Mouse (Mus musculus) ovary, postnatal 14 days (tissue): Measurements from ENCODE around the gene Tnk1.
A peak's percentile ranks its signal among the peaks of the same experiment; 100 is the strongest.

Experiments
- DNase-seq: peaks from one replicate; pipeline ENCODE4 v3.0.0; 2022; ENCODE audit warnings: low spot score

Gene Tnk1

DNA sequence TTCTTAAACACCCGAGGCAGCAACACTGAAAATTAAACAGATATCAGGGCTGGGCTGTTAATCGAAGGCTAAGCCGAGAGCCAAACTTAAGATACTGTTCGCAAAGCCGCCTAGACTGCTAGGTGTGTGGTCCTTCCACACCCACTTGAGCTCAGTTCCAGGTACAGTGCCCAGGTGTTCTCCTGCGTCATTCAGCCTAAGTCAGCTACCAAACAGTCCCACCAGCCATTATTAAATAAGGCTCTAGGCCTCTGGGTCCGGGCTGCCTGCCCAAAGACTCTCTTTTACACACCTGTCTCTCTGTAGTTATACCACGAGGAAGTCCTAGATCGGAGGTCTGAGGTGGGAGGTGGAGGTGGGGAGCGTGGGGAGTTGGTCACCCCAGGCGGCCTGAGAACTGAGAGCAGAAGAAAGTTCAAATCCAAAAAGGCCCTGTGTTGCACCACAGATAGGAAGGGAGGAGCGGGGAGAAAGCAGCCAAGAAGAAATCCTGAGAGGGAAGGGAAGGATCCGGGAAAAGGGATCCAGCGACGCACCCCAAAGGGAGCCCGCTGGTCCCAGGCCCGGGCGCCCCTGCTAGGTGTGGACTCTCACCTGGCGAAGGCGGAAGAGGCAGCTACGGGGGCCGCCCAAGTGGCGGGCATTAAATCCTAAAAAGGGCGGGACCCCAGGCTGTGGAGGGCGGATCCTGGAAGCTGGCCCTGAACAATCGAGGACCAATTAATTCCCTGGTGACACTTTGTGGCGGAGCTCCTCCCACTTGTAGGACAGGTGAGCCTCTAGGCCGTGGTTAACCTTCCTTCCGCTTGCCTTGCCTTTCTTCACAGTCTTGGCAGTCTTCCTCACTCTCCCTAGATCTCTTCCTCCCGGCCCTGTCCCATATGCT is at the start of gene Tnk1:
TSS of gene Tnk1 (minus strand) at position 618 of the 886 bp plus-strand sequence.
- no peak for DNase-seq

DNA sequence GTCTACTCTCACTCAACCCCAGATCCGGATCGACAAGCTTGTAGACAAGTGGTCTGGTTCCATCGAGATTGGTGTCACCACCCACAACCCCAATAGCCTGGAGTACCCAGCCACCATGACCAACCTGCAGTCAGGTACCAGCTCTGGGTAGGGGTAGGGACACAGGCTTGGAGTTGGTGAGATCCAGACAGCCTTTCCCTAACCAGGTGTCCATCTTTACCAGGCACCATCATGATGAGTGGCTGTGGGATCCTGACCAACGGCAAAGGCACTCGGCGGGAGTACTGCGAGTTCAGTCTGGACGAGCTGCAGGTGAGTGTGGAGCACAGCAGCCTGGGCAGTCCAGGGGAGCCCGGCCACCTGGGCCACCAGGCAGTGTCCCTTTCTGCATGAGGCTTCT is 45.8 kb upstream of the Tnk1 start:
- no peak for DNase-seq

DNA sequence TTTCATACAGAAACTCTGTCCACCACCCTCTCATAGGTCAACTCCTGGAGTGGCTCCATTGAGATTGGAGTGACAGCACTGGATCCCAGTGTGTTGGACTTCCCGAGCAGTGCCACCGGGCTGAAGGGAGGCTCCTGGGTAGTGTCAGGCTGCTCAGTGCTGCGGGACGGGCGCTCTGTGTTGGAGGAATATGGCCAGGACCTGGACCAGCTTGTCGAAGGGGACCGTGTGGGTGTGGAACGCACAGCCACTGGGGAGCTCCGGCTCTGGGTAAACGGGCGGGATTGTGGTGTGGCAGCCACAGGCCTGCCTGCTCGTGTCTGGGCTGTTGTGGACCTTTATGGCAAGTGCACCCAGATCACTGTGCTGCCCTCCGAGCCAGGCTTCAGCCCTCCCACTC is 44.4 kb upstream of the Tnk1 start:
- no peak for DNase-seq

DNA sequence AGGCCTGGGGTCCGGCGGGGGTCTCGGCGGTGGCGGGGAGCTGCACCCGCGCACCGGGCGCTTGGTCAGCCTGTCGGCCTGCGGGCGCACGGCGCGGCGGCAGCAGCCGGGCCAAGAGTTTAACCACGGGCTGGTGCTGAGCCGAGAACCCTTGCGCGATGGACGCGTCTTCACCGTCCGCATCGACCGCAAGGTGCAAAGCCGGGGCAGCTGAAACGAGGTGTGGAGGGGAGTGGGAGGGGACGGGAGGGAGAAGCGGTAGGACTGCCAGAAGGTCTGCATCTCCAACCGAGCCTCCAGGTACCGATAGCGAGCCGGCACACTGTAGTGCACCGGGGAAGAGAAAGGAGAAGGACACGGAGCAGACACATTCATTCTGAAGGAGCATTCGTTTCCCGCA is 43.5 kb upstream of the Tnk1 start:
- DNase-seq = no peak

DNA sequence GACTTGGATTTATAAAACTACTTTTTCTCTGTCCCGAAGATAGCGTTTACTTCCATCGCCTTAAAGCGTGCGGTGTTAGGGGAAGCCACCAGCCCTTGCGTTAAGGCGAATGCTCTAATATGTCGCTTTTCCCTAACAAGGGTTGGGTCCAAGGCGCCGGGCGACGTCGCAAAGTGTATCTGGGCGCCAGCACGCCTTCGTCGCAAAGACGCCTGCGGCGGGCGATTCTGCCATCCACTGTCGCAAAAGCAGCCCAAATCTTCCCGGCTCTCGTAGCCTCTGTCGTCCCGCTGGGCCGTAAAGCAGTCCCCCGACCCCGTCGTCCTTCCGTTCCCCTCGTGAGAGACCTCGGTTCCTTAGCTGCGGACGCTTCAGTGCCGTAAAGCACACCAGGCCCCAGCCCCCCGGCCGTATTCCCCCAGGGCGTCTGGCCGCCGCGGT is 42.9 kb upstream of the Tnk1 start:
- DNase-seq = peak; percentile 82

DNA sequence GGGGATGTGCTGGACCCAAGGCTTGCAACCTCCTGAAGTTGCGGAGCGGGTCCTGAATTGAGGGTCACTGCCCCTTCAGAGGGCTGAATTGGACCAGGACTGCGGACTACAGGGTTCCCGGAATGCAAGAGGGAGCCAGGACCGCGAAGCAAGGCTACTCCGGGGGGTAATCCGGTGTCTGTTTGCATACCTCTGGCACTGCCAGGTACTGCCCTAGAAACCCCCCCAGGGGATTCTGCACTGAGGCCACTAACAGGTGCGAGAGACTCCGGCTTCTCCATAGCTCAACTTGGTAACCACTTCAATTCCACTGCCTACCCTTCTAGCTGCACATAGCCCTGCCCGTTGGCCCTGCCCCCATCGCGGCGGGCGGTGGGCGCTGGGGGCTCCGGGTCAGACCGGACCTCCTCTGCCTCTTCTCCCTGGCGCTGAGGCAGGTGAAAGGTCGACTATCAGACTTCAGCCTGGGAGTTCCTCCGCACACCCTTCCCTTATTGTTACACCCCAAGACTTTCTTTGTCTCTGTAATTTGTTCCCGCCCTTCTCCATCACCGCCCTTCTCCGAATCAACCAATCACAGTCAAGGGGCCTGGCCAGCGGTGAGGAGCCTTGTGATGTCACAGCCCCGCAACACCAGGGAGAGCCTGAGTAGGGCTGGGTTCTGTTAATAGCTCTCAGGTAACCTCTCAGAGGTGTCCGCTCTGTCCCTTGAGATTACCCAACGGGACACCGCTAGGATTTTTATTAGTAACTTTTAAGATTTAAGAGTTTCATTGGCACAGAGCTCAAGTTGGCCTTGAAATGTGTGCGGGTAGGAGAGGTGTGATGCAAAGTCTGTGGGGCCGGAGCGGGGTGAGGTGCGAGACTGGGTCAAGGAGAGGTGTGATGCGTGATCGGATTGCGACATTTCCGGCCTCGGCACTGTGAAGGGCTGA is 42.2 kb upstream of the Tnk1 start, which contains the start of the genes 2810408A11Rik and Neurl4:
TSS of gene 2810408A11Rik (minus strand) at position 517 of the 935 bp plus-strand sequence.
TSS of gene Neurl4 (plus strand) at position 602 of the 935 bp plus-strand sequence.
- DNase-seq = peak; percentile 77

DNA sequence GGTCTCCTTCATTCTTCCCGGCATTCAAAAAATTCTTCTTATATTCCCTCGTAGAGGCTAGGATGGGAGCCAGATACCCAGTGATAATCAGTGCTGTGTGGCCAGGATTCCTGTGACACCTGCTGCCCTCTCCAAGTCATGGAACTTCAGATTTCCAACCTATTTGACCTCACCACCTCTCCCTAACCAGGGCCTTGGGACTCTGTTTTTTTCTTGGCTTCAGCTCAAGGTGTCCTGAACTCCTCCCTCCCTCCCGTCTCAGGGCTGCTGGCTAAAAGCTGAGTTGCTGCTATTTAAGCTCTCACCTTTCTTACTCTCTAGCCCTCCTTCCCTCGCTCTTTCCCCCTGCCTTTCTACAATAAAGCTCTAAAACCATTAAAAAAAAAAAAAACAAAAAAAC is 41.3 kb upstream of the Tnk1 start:
- DNase-seq = no peak

DNA sequence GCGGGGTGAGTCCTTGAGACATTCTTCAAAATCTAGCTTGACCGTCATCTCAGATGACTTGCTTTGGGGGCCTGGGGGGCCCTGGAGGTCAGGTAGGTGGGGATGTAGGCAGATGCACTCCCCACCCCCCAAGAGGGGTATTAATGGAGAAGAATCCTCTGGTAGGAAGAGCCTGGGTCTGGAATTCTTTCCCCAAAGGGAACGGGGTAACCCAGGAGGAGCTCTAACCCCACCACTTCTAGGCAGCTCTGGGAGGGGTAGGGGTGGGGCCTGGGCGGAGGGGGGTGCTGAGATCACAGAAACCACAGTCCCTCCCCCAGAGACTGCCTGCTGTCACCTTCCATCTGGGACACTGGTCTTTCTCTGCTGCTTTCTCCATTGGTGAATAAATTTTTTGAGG is 36.8 kb upstream of the Tnk1 start, which contains the start of gene Acap1:
TSS of gene Acap1 (minus strand) at position 249 of the 400 bp plus-strand sequence.
- DNase-seq = no peak

DNA sequence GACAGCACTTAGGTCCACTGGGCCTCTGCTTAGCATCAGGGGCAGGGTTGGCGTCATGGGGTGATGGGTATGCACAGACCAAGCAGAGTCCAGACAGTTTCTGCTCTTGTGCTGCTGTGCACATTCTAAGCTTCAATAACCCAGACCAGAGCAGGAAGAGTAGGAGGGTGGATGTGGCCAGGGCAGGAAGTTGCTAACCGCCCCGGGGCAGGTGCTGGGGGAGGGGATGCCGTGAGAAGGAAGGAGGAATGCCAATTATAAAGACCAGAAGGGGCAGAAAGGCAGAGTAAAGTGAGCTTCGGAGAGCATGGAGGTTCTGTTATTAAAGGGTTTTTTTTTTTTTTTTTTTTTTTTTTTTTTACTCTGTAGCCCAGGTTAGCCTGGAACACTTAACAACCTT is 36.1 kb upstream of the Tnk1 start:
- DNase-seq = no peak

DNA sequence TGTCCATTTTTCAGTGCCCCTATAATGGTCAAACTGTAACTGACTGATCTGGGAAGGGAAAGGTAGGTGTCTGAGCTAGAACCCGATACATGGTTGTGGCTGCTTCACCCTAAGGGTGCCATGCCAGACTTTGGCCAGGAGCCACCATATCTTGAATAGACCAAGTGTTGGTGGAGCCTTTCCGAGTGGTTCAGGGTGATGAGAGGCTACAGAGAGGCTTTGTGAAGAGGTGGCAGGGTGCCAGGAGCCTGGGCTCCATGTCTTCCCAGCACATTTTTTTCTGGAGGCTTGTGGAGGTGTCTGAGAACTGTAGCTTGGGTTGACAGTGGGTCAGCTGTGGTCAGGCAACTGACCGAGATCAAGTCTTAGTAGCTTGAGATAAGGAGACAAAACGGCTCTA is 33.0 kb upstream of the Tnk1 start:
- no peak for DNase-seq

DNA sequence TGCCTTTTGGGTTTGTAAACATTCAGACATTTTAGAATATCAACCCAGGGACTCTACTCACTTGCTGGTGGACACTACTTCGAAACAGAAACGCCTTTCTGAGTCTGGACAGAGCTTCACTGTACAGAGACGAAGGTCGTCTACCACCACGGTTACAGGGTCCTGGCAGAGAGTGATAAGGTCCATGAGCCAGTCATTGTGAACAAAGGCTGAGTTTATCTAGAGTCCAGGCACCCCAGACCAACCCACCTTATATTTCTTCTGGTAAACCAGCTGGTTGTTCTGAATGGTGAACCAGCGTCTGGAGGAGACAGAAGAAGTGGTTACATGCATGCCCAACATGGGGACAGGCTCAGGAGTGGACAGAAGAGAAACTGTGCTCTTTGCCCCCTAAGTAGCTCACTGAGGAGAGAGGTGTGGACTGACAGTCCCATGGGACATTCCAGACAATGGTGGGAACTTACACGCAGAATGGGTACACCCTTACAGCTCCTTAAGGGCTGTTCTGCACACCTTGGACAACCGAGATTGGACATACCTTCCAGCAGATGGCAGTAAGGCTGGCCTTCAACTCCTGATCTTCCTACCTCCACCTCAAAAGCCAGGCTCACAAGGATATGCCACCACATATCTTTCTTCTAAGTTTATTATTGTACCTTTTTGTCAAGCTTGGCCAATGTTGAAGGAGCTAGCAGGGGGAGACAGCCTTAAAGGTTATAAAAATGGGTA is 28.5 kb upstream of the Tnk1 start:
- DNase-seq = no peak

DNA sequence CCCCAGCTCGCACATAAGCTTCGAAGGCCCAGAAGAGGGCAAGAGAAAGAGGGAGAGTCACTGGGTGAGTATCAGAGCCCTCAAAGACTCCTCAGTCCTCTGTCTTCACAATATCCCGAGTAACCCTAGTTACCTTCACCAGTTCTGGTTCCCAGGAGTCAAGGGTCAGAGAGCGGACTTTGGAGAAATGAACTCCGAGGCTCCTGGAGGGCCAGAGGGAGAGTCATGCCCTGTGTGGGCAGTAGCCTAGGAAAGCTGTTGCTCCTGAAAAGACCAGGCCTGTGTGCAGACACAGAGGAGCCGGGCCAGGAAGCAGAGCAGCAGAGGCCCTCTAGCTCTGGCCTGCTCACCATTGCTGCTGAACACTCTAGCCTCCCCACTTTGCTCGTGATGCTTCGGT is 26.1 kb upstream of the Tnk1 start:
- no peak for DNase-seq

DNA sequence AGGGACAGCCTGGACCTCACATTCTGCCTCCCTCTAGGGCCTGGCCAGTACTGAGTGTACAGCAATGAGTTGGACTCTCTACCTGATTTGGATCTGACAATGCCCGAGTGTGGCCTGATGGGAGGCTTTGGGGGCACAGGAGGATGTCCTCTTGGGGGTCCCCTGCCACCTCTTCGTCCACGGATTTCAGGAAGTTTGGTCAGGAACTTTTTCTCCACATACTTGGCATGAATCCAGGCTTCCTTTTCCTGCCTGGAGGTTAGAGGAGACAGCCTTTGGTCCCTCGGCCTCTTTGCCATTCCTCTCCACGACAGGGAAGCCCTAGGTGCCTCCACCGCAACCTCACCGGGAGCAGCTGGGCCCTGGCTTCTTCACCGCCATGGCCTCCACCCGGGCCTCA is 25.7 kb upstream of the Tnk1 start:
- no peak for DNase-seq

DNA sequence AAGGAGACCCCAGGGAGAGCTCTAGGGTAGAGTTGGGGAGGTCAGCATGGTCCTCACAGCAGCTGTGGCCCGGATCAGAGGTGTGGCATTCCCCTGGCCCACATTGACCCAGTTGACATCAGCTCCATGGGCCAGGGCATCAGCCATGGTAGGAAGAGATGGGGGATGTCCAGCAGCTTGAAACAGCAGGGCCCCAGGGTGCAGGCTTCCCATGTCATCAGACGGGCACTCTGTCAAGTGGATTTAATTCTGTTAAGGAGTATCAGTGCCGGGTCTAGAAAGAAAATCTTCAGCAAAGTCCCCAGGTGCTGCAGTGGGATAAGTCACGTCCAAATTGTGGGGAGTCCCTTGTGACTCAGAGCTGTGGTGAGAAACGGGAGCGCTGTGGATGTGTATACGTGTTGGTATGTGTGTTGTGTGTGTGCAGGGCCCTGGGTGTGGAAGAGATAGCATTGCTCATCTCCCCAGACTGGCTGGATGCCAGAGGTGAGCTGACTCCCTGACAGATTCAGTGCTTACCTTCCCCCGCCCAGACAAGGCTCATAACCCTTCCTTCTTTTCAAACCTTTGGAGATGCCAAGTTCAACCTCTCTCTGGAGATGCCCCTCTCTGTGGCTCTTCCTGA is 25.1 kb upstream of the Tnk1 start:
- DNase-seq = no peak

DNA sequence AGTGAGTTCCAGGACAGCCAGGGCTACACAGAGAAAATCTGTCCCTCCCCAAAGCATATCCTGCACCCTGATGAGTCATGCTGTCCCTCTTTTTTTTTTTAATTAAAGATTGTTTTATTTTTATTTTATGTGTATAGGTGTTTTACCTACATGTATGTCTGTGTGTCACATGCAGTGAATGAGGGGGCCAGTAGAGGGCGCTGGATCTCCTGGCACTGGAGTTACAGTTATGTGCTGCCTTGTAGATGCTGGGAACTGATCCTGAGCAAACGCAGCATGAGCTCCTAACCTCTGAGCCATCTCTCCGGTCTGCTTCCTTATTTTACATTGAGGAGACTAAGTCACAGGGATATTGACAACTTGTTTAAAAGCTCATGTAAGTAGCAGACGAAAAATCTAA is 24.5 kb upstream of the Tnk1 start:
- DNase-seq = no peak

DNA sequence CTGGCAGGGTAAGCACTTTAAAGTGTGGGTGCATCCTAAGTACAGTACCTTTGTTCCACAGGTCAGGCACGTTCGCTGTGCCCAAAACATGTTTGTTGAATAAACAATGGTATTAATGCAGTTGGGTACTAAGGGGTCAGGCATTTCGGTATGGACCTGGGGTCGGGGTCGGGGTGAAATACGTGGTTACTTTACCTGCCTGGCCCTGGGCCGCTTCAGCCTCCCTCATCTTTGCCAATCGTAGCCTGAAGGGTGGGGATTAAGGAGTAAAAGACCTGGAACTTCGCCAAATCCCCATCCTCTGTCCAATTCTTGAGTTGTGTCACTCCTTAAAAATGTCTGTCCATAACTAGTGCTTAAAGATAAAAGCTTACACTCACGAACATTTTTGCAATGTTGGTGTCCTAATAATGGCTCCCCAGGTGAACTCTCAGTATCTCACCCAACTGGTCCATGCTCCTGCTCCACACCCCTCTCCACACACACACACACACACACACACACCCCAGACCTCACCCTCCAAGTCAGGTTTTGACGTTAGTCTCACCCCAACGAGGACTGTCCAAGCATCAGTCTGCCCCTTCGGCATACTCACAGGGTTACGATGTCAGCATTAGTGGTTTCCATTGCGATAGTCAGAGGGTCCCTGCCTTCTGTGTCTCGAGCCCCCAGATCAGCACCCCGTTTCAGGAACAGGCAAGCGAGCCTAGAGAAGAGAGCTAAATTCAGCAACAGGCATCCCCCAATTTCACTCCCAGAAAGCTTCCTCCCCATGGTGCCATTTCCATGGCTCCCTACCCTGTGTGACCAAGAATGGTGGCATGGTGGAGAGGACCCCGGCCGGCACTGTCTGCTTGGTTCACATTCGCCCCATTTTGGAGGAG is 23.5 kb upstream of the Tnk1 start:
- no peak for DNase-seq

DNA sequence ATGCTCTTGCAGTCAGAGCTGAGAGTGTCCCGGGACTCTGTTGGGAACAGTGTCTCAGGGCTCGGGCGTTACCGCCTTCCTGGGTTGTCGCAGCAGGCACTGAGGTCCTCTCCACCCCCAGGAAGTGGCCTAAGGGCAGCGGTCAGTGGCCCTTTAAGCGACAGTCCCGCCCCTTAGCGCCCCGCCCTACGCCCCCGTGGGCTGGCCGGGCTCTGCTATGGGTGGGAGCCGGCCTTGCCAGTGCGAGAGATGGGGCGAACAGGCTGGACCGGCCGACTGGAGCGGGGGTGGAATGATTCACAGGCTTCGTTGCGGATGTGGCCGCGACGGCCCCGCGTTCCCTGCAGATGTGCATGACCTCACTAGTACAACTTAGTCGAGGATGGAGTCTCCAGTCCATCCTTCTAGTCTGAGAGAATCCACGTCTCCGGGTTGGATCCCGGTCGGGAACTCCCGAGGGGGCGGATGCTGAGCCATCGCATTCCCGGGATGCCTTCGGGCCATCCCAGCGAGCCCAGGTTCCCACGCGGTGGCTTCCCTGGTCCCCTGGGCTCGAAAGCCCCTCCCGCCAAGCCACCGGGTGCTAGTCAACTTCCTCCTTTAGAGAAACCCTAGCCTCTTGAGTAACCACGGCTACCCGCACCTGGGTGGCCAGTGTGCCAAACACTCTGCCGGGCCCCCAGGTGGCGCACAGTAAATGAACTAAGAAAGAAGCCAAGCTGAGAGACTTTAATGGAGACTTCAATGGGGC is 22.5 kb upstream of the Tnk1 start, which contains the start of gene Kctd11:
TSS of gene Kctd11 (minus strand) at position 554 of the 751 bp plus-strand sequence.
- peak; percentile 78 for DNase-seq

DNA sequence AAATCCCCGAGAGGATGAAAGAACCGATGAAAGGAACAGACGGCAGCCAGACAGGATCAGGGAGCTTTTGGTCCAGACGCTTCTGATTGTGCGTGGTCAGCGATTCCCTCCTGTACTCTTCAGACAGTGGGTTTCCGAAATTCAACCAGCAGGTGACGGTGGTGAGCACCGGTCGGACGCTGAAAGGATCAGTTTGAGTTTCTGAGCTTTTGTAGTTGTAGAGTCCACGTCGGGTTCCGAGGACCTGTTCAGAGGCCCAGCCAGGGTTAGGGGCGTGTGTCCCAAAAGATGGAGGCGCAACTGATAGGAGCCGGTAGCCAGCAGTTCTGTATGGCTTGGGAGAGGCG is 21.9 kb upstream of the Tnk1 start:
- peak; percentile 62 for DNase-seq

DNA sequence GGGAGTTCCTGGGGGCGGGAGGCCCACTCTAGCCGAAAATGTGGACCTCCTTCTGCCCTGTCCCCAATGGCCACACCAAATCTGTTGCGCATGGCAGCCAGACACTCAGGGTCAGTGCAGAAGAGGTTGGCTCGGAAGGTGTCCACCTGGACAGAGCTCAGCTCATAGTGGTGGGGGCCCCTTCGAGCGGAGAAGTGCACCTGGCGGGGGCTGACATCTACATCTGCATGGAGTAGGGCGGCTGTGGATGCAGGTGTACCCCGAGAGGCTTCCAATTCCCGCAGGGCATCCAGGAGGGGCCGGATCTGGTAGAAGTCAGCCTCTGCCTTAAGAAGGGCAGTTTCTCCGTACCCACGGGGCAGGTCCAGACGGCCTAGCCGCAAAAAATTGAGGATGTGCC is 21.2 kb upstream of the Tnk1 start:
- DNase-seq = no peak

DNA sequence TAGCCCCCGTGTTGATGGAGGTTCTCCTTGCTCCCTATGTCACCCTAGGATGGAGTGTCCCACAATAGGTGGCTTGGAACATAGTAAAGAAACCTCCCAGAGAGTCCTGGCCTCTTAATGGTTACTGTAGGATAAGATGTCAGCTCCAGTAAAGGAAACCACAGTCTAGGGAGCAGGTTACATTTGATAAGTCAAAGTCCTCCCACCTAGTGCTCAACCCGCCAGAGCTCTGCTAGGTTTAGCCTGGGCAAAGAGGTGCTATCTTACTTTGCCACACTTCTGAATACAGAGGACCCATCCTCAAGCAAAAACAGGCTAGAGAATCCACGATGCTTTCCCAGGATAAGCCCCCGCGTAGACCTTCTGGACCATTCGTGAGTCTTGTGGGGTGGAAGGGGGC is 20.4 kb upstream of the Tnk1 start:
- no peak for DNase-seq
